Mouse (Mus musculus) MEL (cell line): ENCODE data around the gene Ripor2.

ENCODE experiments used
- CHD2 ChIP-seq: IDR thresholded peaks from 2 replicates; pipeline ENCODE4 v1.6.1; 2011; ENCODE audit warnings: low read length, improper control_type of control experiment
- CTCF ChIP-seq, 3 experiments: IDR thresholded peaks in 2 of 3; conservative IDR thresholded peaks in 1 of 3; 2 replicates each; pipeline ENCODE4 v1.5.1; 2011 to 2012; ENCODE audit warnings: low read length in 3 of 3, low read depth in 2 of 3, mild to moderate bottlenecking in 2 of 3, improper control_type of control experiment in 1 of 3, inconsistent platforms in 1 of 3, mixed read lengths in 1 of 3, moderate library complexity in 1 of 3; ENCODE audit not compliant: control insufficient read depth in 1 of 3, insufficient read depth in 1 of 3, poor library complexity in 1 of 3, severe bottlenecking in 1 of 3
- EP300 ChIP-seq, 2 experiments: IDR thresholded peaks; 2 replicates each; pipeline ENCODE4 v1.6.1; 2011; ENCODE audit warnings: improper control_type of control experiment in 2 of 2, low read length in 2 of 2, low read depth in 1 of 2, mild to moderate bottlenecking in 1 of 2
- ETS1 ChIP-seq: IDR thresholded peaks from 2 replicates; pipeline ENCODE4 v1.6.1; 2012; ENCODE audit warnings: low read depth, mild to moderate bottlenecking, inconsistent platforms, low read length, improper control_type of control experiment, moderate library complexity
- MYC ChIP-seq: IDR thresholded peaks from 2 replicates; pipeline ENCODE4 v1.6.1; 2011; ENCODE audit warnings: low read depth, mild to moderate bottlenecking, low read length, improper control_type of control experiment, moderate library complexity
- RAD21 ChIP-seq: IDR thresholded peaks from 2 replicates; pipeline ENCODE4 v1.6.1; 2011; ENCODE audit warnings: mild to moderate bottlenecking, low read depth, low read length, improper control_type of control experiment

DNA sequence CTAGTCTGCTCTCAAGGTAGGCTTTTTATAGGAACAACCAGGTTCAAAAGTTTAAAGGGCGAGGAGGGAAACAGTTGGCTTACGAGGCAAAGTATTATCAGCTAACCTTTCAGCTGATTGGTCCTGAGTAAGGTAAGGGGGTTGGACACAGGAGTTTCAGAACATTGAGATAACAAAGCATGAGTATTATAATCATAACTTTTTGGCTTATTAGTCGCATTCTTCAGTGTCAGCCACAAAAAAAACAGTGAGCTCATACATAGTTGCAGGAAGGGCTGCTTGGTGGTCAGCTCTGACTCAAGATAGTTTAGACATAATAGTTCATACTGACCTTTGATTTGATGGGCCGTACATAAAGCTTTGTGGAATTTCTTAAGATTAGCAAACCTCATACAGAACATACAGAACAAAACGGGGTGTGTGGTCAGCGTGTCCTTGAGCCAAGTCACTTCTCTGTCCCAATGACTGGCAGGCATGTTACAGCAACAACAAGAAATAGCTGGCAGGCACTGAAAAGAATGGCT, 153.7 kb downstream of the Ripor2 start:
- TF ChIP-seq CHD2 = no peak
- no peak for TF ChIP-seq MYC
- no peak for TF ChIP-seq ETS1
- TF ChIP-seq EP300 (IDR thresholded peaks at IDR 0.05; ENCODE audit: low read depth in 1 of 2, low read length in 2 of 2) = no peak
- no peak for TF ChIP-seq RAD21
- no peak for TF ChIP-seq CTCF (IDR thresholded peaks at IDR 0.05 in 2 of 3, conservative IDR thresholded peaks at IDR 0.05 in 1 of 3; ENCODE audit: control insufficient read depth in 1 of 3, insufficient read depth in 1 of 3, low read depth in 2 of 3, low read length in 3 of 3, poor library complexity in 1 of 3, severe bottlenecking in 1 of 3)
